Mouse (Mus musculus): ENCODE measurements around the gene Tpp1. TPM values are rescaled to one million over a fixed set of nuclear protein-coding genes. Genes with fewer than 3 reads are reported as not detected.

Tpp1 gene
- polyA plus RNA-seq, 1 experiment, result 41.6 TPM

- Histone ChIP-seq H3K79me3 (ENCODE audit: low read depth) (no peaks in the 10 kb centered on the region), H3K27me3 (ENCODE audit: control insufficient read depth, insufficient read depth, insufficient read length) (peaks cover 10% of the 10 kb centered on the region), H3K4me3 (ENCODE audit: insufficient read depth, poor library complexity, severe bottlenecking) (no peak overlapping the region), H3K79me2 (ENCODE audit: control insufficient read depth, insufficient read depth) (no peaks in the 10 kb centered on the region), H3K36me3 (ENCODE audit: control insufficient read depth, insufficient read depth) (no peaks in the 10 kb centered on the region), H3ac (ENCODE audit: control insufficient read depth, insufficient read length, low read depth) (no peak overlapping the region)
- TF ChIP-seq FOSL1 (IDR thresholded peaks at IDR 0.05; ENCODE audit: insufficient read depth, low read length, poor library complexity, severe bottlenecking), result no peak
- no peak for TF ChIP-seq CTCF (IDR thresholded peaks at IDR 0.05; ENCODE audit: control insufficient read depth, insufficient read depth, insufficient read length)
- no peak for TF ChIP-seq MAX (IDR thresholded peaks at IDR 0.05)
- TF ChIP-seq CEBPB (IDR thresholded peaks at IDR 0.05; ENCODE audit: low read depth), result no peak
- TF ChIP-seq MYOD1 (IDR thresholded peaks at IDR 0.05; ENCODE audit: control insufficient read depth, insufficient read length, low read depth), result no peak
- TF ChIP-seq MYOG (IDR thresholded peaks at IDR 0.05; ENCODE audit: control insufficient read depth, extremely low read depth, insufficient read length), result no peak
- TF ChIP-seq USF1 (IDR thresholded peaks at IDR 0.05; ENCODE audit: low read depth), result no peak
These were observed 43.3 kb downstream of the Tpp1 start for GRCm38 (mm10) chr7:105708733-105709132.

- Histone ChIP-seq H3K27me3 (ENCODE audit: control insufficient read depth, insufficient read depth, insufficient read length) (peaks cover 15% of the 10 kb centered on the region), H3ac (ENCODE audit: control insufficient read depth, insufficient read length, low read depth) (no peak overlapping the region), H3K4me3 (ENCODE audit: insufficient read depth, poor library complexity, severe bottlenecking) (no peak overlapping the region), H3K36me3 (ENCODE audit: control insufficient read depth, insufficient read depth) (no peaks in the 10 kb centered on the region), H3K79me2 (ENCODE audit: control insufficient read depth, insufficient read depth) (no peaks in the 10 kb centered on the region), H3K79me3 (ENCODE audit: low read depth) (no peaks in the 10 kb centered on the region)
- TF ChIP-seq FOSL1 (IDR thresholded peaks at IDR 0.05; ENCODE audit: insufficient read depth, low read length, poor library complexity, severe bottlenecking) (no peak), MYOG (IDR thresholded peaks at IDR 0.05; ENCODE audit: control insufficient read depth, extremely low read depth, insufficient read length) (no peak), MYOD1 (IDR thresholded peaks at IDR 0.05; ENCODE audit: control insufficient read depth, insufficient read length, low read depth) (no peak), USF1 (IDR thresholded peaks at IDR 0.05; ENCODE audit: low read depth) (no peak), CTCF (IDR thresholded peaks at IDR 0.05; ENCODE audit: control insufficient read depth, insufficient read depth, insufficient read length) (no peak), MAX (IDR thresholded peaks at IDR 0.05) (no peak), CEBPB (IDR thresholded peaks at IDR 0.05; ENCODE audit: low read depth) (no peak)
These were observed 48.2 kb downstream of the Tpp1 start for GRCm38 (mm10) chr7:105703816-105704215.

- TF ChIP-seq CEBPB (IDR thresholded peaks at IDR 0.05; ENCODE audit: low read depth) (no peak), MYOG (IDR thresholded peaks at IDR 0.05; ENCODE audit: control insufficient read depth, extremely low read depth, insufficient read length) (no peak), CTCF (IDR thresholded peaks at IDR 0.05; ENCODE audit: control insufficient read depth, insufficient read depth, insufficient read length) (no peak), USF1 (IDR thresholded peaks at IDR 0.05; ENCODE audit: low read depth) (no peak), MAX (IDR thresholded peaks at IDR 0.05) (no peak), FOSL1 (IDR thresholded peaks at IDR 0.05; ENCODE audit: insufficient read depth, low read length, poor library complexity, severe bottlenecking) (no peak), MYOD1 (IDR thresholded peaks at IDR 0.05; ENCODE audit: control insufficient read depth, insufficient read length, low read depth) (no peak)
- no peaks in the 10 kb centered on the region for H3K79me3 ChIP-seq (ENCODE audit: low read depth)
- H3ac ChIP-seq (ENCODE audit: control insufficient read depth, insufficient read length, low read depth), result no peak overlapping the region
- no peaks in the 10 kb centered on the region for H3K79me2 ChIP-seq (ENCODE audit: control insufficient read depth, insufficient read depth)
- H3K4me3 ChIP-seq (ENCODE audit: insufficient read depth, poor library complexity, severe bottlenecking), result no peak overlapping the region
- H3K27me3 ChIP-seq (ENCODE audit: control insufficient read depth, insufficient read depth, insufficient read length), result peaks cover 15% of the 10 kb centered on the region
- H3K36me3 ChIP-seq (ENCODE audit: control insufficient read depth, insufficient read depth), result no peaks in the 10 kb centered on the region
These were observed 48.9 kb downstream of the Tpp1 start for GRCm38 (mm10) chr7:105703184-105703583.

Other genes with a start within 250 kb of the Tpp1 start
- 27.9 TPM for gene Smpd1, start 197.9 kb downstream of the Tpp1 start, polyA plus RNA-seq (2012; fragmentation: generic; extraction: Trizol)
- gene Apbb1, start 170.6 kb downstream of the Tpp1 start, polyA plus RNA-seq (2012; fragmentation: generic; extraction: Trizol), result 22.4 TPM
- 0.22 TPM for gene Hpx, start 152.1 kb downstream of the Tpp1 start, polyA plus RNA-seq (2012; fragmentation: generic; extraction: Trizol)
- 44.4 TPM for gene Trim3, start 118.7 kb downstream of the Tpp1 start, polyA plus RNA-seq (2012; fragmentation: generic; extraction: Trizol)
- 203 TPM for gene Timm10b, start 112.2 kb downstream of the Tpp1 start, polyA plus RNA-seq (2012; fragmentation: generic; extraction: Trizol)
- gene Arfip2, start 111.8 kb downstream of the Tpp1 start, polyA plus RNA-seq (2012; fragmentation: generic; extraction: Trizol), result 68.2 TPM
- 56.8 TPM for gene Gm45799, start 111.7 kb downstream of the Tpp1 start, polyA plus RNA-seq (2012; fragmentation: generic; extraction: Trizol)
- gene Dnhd1, start 101.4 kb downstream of the Tpp1 start, polyA plus RNA-seq (2012; fragmentation: generic; extraction: Trizol), result 0.35 TPM
- 375 TPM for gene Ilk, start 15.6 kb downstream of the Tpp1 start, polyA plus RNA-seq (2012; fragmentation: generic; extraction: Trizol)
- gene Rrp8, start 14.8 kb downstream of the Tpp1 start, polyA plus RNA-seq (2012; fragmentation: generic; extraction: Trizol), result 35.8 TPM
- gene Taf10, start 7.9 kb downstream of the Tpp1 start, polyA plus RNA-seq (2012; fragmentation: generic; extraction: Trizol), result 327 TPM
- gene Dchs1, start 35.4 kb upstream of the Tpp1 start, polyA plus RNA-seq (2012; fragmentation: generic; extraction: Trizol), result 1.8 TPM
- 554 TPM for gene Mrpl17, start 58.9 kb upstream of the Tpp1 start, polyA plus RNA-seq (2012; fragmentation: generic; extraction: Trizol)
- gene Gm4070, start 201.7 kb upstream of the Tpp1 start, polyA plus RNA-seq (2012; fragmentation: generic; extraction: Trizol), result 0.02 TPM

Measured in C2C12 (cell line).